Mouse (Mus musculus) forebrain, embryonic 16.5 days (tissue): ENCODE measurements around the gene Zfhx3. TPM values are rescaled to one million over a fixed set of nuclear protein-coding genes. Genes with fewer than 3 reads are reported as not detected.
A peak's percentile ranks its signal among the peaks of the same experiment; 100 is the strongest.

Source experiments
- ATAC-seq: fragments of 200-750 bp; cut with Nextera tagmentation; 2 replicates; pipeline ENCODE4 v1.8.0; 2017; ENCODE audit warnings: mild to moderate bottlenecking, moderate library complexity
- H3K27ac ChIP-seq: fragments of 300-500 bp; sonication (generic); 2 replicates; pipeline ENCODE4 v1.5.1; 2014; ENCODE audit warnings: low read length, control low read depth
- H3K27me3 ChIP-seq: fragments of 300-500 bp; sonication (generic); replicated peaks from 2 replicates; pipeline ENCODE4 v1.6.1; 2014; ENCODE audit warnings: low read length; ENCODE audit not compliant: control insufficient read depth, insufficient read depth
- H3K36me3 ChIP-seq: fragments of 300-500 bp; sonication (generic); 2 replicates; pipeline ENCODE4 v1.6.1; 2014; ENCODE audit not compliant: control insufficient read depth, insufficient read depth
- H3K4me1 ChIP-seq: fragments of 300-500 bp; sonication (generic); replicated peaks from 2 replicates; pipeline ENCODE4 v1.6.1; 2014; ENCODE audit warnings: low read length; ENCODE audit not compliant: control insufficient read depth, insufficient read depth
- H3K4me2 ChIP-seq: fragments of 300-500 bp; sonication (generic); 2 replicates; pipeline ENCODE4 v1.6.1; 2014; ENCODE audit warnings: mild to moderate bottlenecking, low read length, control low read depth
- H3K4me3 ChIP-seq: fragments of 300-500 bp; sonication (generic); replicated peaks from 2 replicates; pipeline ENCODE4 v1.5.1; 2014; ENCODE audit warnings: mild to moderate bottlenecking, low read length, control low read depth
- H3K9ac ChIP-seq: fragments of 300-500 bp; sonication (generic); replicated peaks from 2 replicates; pipeline ENCODE4 v1.6.1; 2014; ENCODE audit warnings: low read depth, low read length, control low read depth
- H3K9me3 ChIP-seq: fragments of 300-500 bp; sonication (generic); 2 replicates; pipeline ENCODE4 v1.6.1; 2016; ENCODE audit warnings: low read length; ENCODE audit not compliant: control insufficient read depth
- WGBS: fragments of 180-500 bp; shearing (Covaris S2); extraction: QIAGEN DNeasy Blood & Tissue Kit; methylation state at CpG from one replicate; pipeline ENCODE4 v1.1.7; 2014; 5-methylcytosine and 5-hydroxymethylcytosine counted together
- polyA plus RNA-seq: library from polyadenylated mRNA; unstranded; fragments of >200 nt; fragmentation: Nextera tagmentation; extraction: Ambion mirVana; gene quantifications from 2 replicates; pipeline ENCODE4 v1.2.1, GENCODE M21; 2015

Zfhx3 gene
- polyA plus RNA-seq, 1 experiment from 2014 or later = 14.6 TPM

- 97% methylated on average over 3 of the region's 3 CpGs for WGBS
- Histone ChIP-seq H3K4me3 (no peak overlapping the region), H3K9me3 (no peaks in the 10 kb centered on the region), H3K36me3 (no peaks in the 10 kb centered on the region), H3K4me1 (no peaks in the 10 kb centered on the region), H3K4me2 (no peak overlapping the region), H3K27me3 (no peaks in the 10 kb centered on the region), H3K27ac (no peak overlapping the region), H3K9ac (no peak overlapping the region)
- ATAC-seq = no peak
Measured at GRCm38 (mm10) chr8:108870371-108870770, 927.9 kb downstream of the Zfhx3 start.

GRCm38 (mm10) chr8:108875722-108876121 is 933.3 kb downstream of the Zfhx3 start:
- Histone ChIP-seq H3K36me3 (no peaks in the 10 kb centered on the region), H3K4me1 (no peaks in the 10 kb centered on the region), H3K9ac (no peak overlapping the region), H3K27ac (no peak overlapping the region), H3K27me3 (no peaks in the 10 kb centered on the region), H3K4me3 (no peak overlapping the region), H3K4me2 (no peak overlapping the region), H3K9me3 (no peaks in the 10 kb centered on the region)
- WGBS = 87% methylated on average over 5 of the region's 5 CpGs
- ATAC-seq = no peak

GRCm38 (mm10) chr8:108880101-108880500 is 937.7 kb downstream of the Zfhx3 start:
- no peaks in the 10 kb centered on the region for H3K27me3 ChIP-seq
- no peak overlapping the region for H3K27ac ChIP-seq
- no peaks in the 10 kb centered on the region for H3K9me3 ChIP-seq
- no peak overlapping the region for H3K4me2 ChIP-seq
- 91% methylated on average over 6 of the region's 6 CpGs for WGBS
- no peak for ATAC-seq
- H3K4me1 ChIP-seq = peaks cover 5% of the 10 kb centered on the region
- no peak overlapping the region for H3K9ac ChIP-seq
- no peak overlapping the region for H3K4me3 ChIP-seq
- no peaks in the 10 kb centered on the region for H3K36me3 ChIP-seq

GRCm38 (mm10) chr8:108881336-108881735 is 938.9 kb downstream of the Zfhx3 start:
- H3K4me2 ChIP-seq = no peak overlapping the region
- H3K27me3 ChIP-seq = no peaks in the 10 kb centered on the region
- H3K27ac ChIP-seq = no peak overlapping the region
- H3K4me1 ChIP-seq = peaks cover 14% of the 10 kb centered on the region
- no peaks in the 10 kb centered on the region for H3K9me3 ChIP-seq
- no peak overlapping the region for H3K4me3 ChIP-seq
- no peak for ATAC-seq
- H3K9ac ChIP-seq = no peak overlapping the region
- whole genome bisulfite sequencing = 100% methylated on average over 7 of the region's 7 CpGs
- no peaks in the 10 kb centered on the region for H3K36me3 ChIP-seq

- no peak overlapping the region for H3K27ac ChIP-seq
- H3K4me3 ChIP-seq = no peak overlapping the region
- H3K36me3 ChIP-seq = no peaks in the 10 kb centered on the region
- no peak overlapping the region for H3K4me2 ChIP-seq
- ATAC-seq = no peak
- no peaks in the 10 kb centered on the region for H3K9me3 ChIP-seq
- no peaks in the 10 kb centered on the region for H3K27me3 ChIP-seq
- peaks cover 18% of the 10 kb centered on the region for H3K4me1 ChIP-seq
- 85% methylated on average over 9 of the region's 9 CpGs for WGBS
- H3K9ac ChIP-seq = no peak overlapping the region
Measured at GRCm38 (mm10) chr8:108882073-108882472, 939.6 kb downstream of the Zfhx3 start.

GRCm38 (mm10) chr8:108883381-108883780 is 940.9 kb downstream of the Zfhx3 start:
- H3K4me1 ChIP-seq = peaks cover 28% of the 10 kb centered on the region
- WGBS = 85% methylated on average over 6 of the region's 6 CpGs
- no peak overlapping the region for H3K4me2 ChIP-seq
- no peak overlapping the region for H3K27ac ChIP-seq
- no peak for ATAC-seq
- no peak overlapping the region for H3K9ac ChIP-seq
- H3K27me3 ChIP-seq = peaks cover 3% of the 10 kb centered on the region; the same call in 1 of the 2 replicates
- H3K9me3 ChIP-seq = no peaks in the 10 kb centered on the region
- H3K36me3 ChIP-seq = no peaks in the 10 kb centered on the region
- no peak overlapping the region for H3K4me3 ChIP-seq

- H3K9ac ChIP-seq = no peak overlapping the region
- no peak overlapping the region for H3K27ac ChIP-seq
- no peak for ATAC-seq
- H3K4me1 ChIP-seq = peaks cover 44% of the 10 kb centered on the region
- H3K4me3 ChIP-seq = no peak overlapping the region
- H3K9me3 ChIP-seq = no peaks in the 10 kb centered on the region
- no peak overlapping the region for H3K4me2 ChIP-seq
- no peaks in the 10 kb centered on the region for H3K36me3 ChIP-seq
- H3K27me3 ChIP-seq = peaks cover 3% of the 10 kb centered on the region; the same call in 1 of the 2 replicates
- WGBS = 66% methylated on average over 4 of the region's 4 CpGs
Measured at GRCm38 (mm10) chr8:108884947-108885346, 942.5 kb downstream of the Zfhx3 start.

- 32% methylated on average over 14 of the region's 14 CpGs for WGBS
- peaks cover 3% of the 10 kb centered on the region; the same call in 1 of the 2 replicates for H3K27me3 ChIP-seq
- H3K9ac ChIP-seq = 0 out of 2 replicates have a peak overlapping the region, but pooled peaks have one; percentile 18
- no peak overlapping the region for H3K4me3 ChIP-seq
- no peaks in the 10 kb centered on the region for H3K9me3 ChIP-seq
- H3K4me2 ChIP-seq = no peak overlapping the region
- H3K27ac ChIP-seq = no peak overlapping the region
- H3K36me3 ChIP-seq = no peaks in the 10 kb centered on the region
- ATAC-seq = no peak
- peaks cover 45% of the 10 kb centered on the region for H3K4me1 ChIP-seq
Measured at GRCm38 (mm10) chr8:108885450-108885849, 943.0 kb downstream of the Zfhx3 start.

GRCm38 (mm10) chr8:108885861-108886260 is 943.4 kb downstream of the Zfhx3 start:
- no peak overlapping the region for H3K9ac ChIP-seq
- no peak overlapping the region for H3K4me3 ChIP-seq
- no peaks in the 10 kb centered on the region for H3K9me3 ChIP-seq
- H3K27ac ChIP-seq = no peak overlapping the region
- WGBS = 27% methylated on average over 12 of the region's 12 CpGs
- H3K4me1 ChIP-seq = peaks cover 45% of the 10 kb centered on the region
- H3K36me3 ChIP-seq = no peaks in the 10 kb centered on the region
- peaks cover 3% of the 10 kb centered on the region; the same call in 1 of the 2 replicates for H3K27me3 ChIP-seq
- H3K4me2 ChIP-seq = no peak overlapping the region
- no peak for ATAC-seq
